Mouse (Mus musculus) heart, postnatal 10 days (tissue): Measurements from ENCODE around the gene Ruvbl2. TPM values are rescaled to one million over a fixed set of nuclear protein-coding genes. Genes with fewer than 3 reads are reported as not detected.
"Not testable (repeated sequence)": the region's sequence is repeated elsewhere in the genome, so short reads cannot be mapped to it uniquely, and the experiment has no call there.

ENCODE experiments used
- DNase-seq, 2 experiments: peaks; one replicate each; pipeline ENCODE4 v3.0.0; 2021
- intact Hi-C: fragments of 180-260 bp; cut with DNase I; formaldehyde crosslinking; loops from one replicate; pipeline ENCODE4 v1.15.1; 2025
- microRNA-seq, 2 experiments: library from miRNA; unstranded; fragments of <30 nt; microRNA quantifications; one replicate each; pipeline ENCODE4 v1.2.0; 2022
- total RNA-seq, 2 experiments: library from RNA; stranded (reverse); gene quantifications; 2 replicates each; pipeline ENCODE4 v1.2.3; 2021

The Ruvbl2 gene
- total RNA-seq, 2 experiments from 2014 or later = 30.4 to 30.7 TPM

DNA sequence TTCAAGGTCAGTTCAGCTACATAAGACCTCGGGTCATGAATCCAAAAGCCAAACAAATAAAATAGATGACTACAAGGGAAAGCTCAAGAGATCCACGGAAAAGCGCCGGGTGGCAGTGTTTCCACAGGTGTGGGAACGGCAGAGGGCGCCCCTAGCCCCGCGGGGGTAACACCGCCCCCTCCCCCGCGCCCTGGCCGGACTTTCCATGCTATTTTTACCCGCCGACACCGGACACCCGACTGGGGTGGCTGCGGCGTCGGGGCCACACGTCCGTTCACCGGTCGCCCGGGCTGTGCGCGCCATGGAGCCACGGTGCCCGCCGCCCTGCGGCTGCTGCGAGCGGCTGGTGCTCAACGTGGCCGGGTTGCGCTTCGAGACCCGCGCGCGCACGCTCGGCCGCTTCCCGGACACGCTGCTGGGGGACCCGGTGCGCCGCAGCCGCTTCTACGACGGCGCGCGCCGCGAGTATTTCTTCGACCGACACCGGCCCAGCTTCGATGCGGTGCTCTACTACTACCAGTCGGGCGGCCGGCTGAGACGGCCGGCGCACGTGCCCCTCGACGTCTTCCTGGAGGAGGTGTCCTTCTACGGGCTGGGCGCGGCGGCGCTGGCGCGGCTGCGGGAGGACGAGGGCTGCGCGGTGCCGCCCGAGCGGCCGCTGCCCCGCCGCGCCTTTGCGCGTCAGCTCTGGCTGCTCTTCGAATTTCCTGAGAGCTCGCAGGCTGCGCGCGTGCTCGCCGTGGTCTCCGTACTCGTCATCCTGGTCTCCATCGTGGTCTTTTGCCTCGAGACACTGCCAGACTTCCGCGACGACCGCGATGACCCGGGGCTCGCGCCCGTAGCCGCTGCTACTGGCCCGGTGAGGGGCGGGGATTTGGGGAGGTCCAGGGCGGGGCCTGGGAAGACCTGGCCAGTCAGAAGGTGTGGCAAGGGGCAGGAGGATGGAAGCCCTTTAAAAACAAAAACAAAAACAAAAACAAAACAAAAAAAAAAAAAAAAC, 31.4 kb downstream of the Ruvbl2 start:
- intact Hi-C loops = loop anchor here (5.0 kb wide), 1 partner anchor 156 kb away; no protein-coding TSS in a partner anchor
- DNase-seq = peak; percentile 50 to 66

DNA sequence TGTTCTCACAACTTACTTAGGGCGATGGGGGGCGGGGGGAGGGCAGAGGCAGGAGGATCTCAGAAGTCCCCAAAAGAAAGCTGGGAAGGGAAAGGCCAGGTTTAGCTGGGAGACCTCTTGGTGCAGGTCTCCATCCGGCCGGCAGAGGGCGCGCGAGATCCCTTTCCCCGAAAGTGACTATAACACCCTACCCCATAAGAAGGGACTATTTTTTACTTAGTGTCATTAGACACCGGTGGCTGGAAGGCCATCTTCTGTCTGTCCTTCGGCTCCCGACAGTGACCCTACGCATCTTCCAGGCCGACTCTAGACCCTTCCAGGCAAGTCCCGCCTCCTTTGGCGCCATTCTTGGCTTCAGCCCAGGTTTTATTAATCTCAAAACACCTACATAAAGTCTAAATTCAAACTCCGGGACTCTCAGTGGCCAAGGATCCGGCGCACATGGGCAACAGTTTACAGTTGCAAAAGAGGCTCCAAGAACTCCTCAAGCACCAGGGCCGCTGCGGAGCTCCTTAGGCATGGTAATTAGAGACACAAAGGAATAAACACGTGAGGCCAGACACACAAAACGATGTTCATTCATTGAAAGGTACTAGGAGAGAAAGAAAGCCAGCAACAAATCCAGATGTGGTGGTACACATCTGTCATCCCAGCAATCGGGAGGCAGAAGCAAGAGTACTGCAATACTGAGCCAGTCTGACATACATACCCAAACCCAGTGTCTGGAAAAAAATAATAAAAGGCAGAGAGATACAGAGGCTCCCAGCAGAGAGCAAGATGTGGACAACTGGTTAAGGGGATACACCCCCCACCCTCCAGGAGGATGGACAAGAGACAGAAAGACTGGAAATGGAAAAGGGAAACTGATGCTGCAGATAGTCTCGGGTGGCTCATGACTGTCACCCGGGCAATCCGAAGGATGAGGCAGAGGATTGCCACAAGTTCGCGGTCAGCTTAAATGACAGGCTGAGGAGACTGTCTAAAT, 32.5 kb downstream of the Ruvbl2 start, which contains the start of gene Kcna7:
Gene Kcna7, plus strand, starts transcription at position 563 of the 985 bp plus-strand sequence.
- intact Hi-C loops = loop anchor here (2.0 to 5.0 kb wide), 2 partner anchors 29 to 157 kb away; partner anchors contain the start of gene Gys1
- peak; percentile 84 to 87 for DNase-seq

DNA sequence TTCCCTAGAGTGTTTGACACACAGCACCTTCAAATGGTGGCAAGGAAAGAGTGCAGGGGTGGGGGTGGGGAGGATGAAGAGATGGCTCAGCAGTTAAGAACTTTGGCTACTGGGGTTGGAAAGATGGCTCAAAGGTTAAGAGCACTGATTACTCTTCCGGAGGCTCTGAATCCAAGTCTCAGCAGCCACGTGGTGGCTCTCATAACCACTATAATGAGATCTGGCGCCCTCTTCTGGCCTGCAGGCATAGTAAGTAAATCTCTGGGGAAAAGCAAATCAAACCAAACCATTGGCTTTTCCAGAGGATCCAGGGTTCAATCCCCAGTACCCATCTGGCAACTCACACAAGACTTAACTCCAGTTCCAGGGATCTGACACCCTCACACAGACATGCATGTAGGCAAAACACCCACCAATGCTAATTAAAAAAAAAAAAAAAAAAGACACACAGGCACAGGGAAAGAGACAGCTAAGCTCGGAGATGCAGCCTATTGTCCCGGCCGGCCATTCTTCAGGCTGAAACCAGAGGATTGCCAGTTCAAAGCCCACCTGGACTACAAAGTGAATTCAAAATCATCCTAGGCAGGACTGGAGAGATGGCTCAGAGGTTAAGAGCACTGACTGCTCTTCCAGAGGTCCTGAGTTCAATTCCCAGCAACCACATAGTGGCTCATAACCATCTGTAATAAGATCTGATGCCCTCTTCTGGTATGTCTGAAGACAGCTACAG, 34.2 kb downstream of the Ruvbl2 start:
- intact Hi-C loops = loop anchor here (2.0 kb wide), 1 partner anchor 31 kb away; the partner anchor contains the start of gene Gys1
- DNase-seq = peak; percentile 54 to 76

DNA sequence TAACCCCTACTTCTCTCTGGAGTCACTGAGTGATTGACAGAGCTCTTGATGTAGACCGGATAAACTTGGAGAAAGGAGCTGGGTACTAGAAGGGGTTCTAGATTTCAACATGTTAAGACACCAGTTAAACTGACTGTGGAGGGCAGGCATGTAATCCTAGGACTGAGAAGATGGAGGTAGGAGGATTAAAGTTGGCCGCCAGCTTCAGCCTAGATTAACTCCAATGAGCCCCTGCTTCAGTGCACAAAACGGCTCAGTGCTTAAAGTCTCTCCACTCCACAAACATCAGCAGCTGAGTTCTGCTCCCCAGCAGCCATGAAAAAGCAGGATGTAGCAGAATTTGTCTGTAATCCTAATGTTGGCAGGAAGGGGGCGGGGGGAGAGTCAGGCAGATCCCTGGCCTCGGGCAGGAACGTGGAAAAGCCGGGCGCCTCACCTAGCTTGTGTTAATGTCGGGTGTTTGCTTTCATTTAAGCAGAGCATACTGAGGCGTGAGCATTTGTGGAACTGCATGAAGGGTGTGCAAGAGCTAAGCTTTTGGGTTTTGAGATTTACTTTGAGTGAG, 36.3 kb downstream of the Ruvbl2 start:
- intact Hi-C loops = no loop called here
- DNase-seq = no peak

GRCm38 (mm10) chr7:45396787-45397186, 41.1 kb downstream of the Ruvbl2 start:
- no peak for DNase-seq
- intact Hi-C loops = loop anchor here (2.0 kb wide), 1 partner anchor 90 kb away; no protein-coding TSS in a partner anchor

DNA sequence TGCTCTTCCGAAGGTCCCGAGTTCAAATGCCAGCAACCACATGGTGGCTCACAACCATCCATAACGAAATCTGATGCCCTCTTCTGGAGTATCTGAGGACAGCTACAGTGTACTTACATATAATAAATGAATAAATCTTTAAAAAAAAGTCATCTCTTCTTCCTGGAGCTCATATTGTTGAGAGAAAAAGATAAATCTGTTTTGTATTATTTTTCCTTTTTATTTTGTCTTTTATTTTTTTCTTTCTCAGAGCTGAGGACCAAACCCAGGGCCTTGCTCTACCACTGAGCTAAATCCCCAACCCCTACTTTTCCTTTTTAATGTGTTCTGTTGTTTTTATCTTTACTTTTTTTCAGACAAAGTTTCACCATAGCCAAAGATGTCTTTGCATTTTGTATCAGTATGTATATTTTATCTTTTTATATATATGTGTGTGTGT, 41.5 kb downstream of the Ruvbl2 start:
- intact Hi-C loops = loop anchor here (2.0 kb wide), 1 partner anchor 90 kb away; no protein-coding TSS in a partner anchor
- DNase-seq = not testable (repeated sequence)

DNA sequence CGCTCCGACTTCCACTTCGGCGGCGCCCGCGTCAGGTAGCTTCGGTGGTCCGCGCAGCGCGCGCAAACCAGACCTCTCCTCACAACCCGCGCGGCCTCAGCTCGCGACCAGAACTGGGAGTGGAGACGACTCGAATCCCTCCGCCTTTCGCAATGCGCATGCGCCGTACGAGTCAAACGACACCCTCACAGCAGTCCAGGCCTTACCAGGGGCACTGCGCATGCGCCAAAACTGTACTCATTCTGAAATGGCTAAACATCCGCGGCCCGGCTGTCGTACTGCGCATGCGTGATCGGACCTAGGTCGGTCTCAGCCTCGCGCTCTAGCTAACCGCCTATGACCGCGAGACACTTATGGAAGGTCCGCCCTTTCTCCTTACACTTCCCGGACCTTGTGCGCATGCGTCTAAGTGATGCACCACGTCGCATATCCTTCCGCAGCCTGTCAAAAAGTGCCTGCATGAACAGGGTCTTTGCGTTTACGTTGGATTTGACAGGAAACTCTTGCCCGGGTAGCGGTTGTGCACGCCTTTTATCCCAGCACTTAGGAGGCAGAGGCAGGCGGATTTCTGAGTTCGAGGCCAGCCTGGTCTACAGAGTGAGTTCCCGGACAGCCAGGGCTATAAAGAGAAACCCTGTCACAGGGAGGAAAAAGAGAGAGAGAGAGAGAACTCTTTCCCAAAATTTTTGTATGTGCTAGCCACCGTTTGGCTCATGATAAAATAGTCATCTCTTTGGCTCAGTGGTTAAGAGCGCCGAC, 42.1 kb downstream of the Ruvbl2 start, which contains the start of gene Snrnp70:
Gene Snrnp70, minus strand, starts transcription at position 165 of the 759 bp plus-strand sequence.
- intact Hi-C loops = loop anchor here (2.0 kb wide), 2 partner anchors 89 to 95 kb away; no protein-coding TSS in a partner anchor
- peak; percentile 100 for DNase-seq

- intact Hi-C loops = loop anchor here (2.0 kb wide), 1 partner anchor 94 kb away; no protein-coding TSS in a partner anchor
- no peak for DNase-seq
Measured at GRCm38 (mm10) chr7:45395129-45395541, 42.8 kb downstream of the Ruvbl2 start.

DNA sequence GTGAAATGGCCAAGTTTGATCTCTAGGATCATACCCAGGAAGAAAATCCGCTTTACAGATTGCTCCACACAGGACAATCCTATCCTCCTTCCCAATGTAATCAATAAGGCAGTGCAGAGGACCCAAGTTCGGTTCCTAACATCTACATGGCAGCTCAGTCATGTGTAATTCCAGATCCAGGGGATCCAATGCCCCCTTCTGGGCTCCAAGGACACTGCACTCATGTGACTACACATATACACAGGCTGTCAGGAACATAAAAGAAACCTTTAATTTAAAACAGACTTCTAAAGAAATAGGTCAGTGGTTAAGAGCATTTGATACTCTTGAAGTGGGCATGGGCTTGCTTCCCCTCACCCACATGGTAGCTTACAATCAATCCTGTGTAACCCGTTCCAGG, 51.8 kb downstream of the Ruvbl2 start:
- intact Hi-C loops = no loop called here
- DNase-seq = no peak

- intact Hi-C loops = no loop called here
- DNase-seq = no peak
Measured at GRCm38 (mm10) chr7:45376057-45376456, 61.8 kb downstream of the Ruvbl2 start.

DNA sequence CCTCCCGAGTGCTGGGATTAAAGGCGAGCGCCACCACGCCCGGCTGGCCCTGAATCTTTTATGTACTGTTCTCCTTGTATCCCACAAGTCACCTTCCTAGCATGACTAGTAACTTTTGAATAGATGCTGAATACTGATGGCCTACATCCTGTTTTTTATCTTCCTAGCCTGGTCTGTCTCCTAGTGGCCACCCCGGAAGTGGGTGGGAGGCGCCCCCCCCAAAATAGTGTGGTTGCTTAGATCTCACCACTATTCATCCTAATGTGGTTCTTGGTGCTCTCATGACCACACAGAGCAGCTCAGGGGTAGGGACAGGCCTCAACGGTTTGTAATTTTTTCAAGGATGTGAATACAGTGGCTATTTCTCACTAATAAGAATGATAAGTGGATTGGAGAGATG, 63.3 kb downstream of the Ruvbl2 start:
- no peak for DNase-seq
- intact Hi-C loops = no loop called here

DNA sequence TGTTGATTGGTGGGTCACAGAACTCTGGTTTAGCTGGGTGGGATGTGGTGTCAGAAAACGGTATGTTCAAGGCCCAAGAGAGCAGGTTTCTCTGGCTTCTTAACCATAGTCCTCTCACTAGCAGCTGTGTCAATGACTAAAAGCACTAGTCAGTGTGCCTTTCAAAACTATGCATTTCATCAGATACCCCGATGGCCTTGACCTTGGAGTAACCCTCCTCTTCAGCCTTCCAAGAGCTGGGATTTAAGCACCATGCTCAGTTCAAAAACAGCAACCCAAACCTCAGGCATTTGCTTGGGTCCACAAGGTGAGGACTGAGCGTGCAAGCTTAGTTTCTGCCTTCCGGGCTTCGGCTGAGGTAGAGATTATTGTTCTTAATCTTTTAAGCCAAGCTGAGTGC, 65.5 kb downstream of the Ruvbl2 start:
- DNase-seq = no peak
- intact Hi-C loops = no loop called here

Small RNAs within 50 kb of the gene (microRNA-seq; reads per million reads assigned to microRNA genes)
- gene Gm22133 = 0 reads per million in 2 experiments

Other genes with a start within 250 kb of the Ruvbl2 start
- not detected for gene Ccdc155, start 233.2 kb downstream of the Ruvbl2 start, total RNA-seq
- not detected for gene Dkkl1, start 225.9 kb downstream of the Ruvbl2 start, total RNA-seq
- gene Tead2, start 222.3 kb downstream of the Ruvbl2 start, total RNA-seq = 10 to 100 TPM; 27.5 to 32.3 TPM
- 1 to 10 TPM; 3.0 to 4.0 TPM for gene Cd37, start 199.0 kb downstream of the Ruvbl2 start, total RNA-seq
- gene Slc6a16, start 197.0 kb downstream of the Ruvbl2 start, total RNA-seq = not detected
- gene Slc6a21, start 160.6 kb downstream of the Ruvbl2 start, total RNA-seq = not detected
- gene Trpm4, start 104.3 kb downstream of the Ruvbl2 start, total RNA-seq = 10 to 100 TPM; 21.0 to 26.1 TPM
- gene Hrc, start 102.8 kb downstream of the Ruvbl2 start, total RNA-seq = 100 to 1,000 TPM; 320 to 351 TPM
- under 1 TPM; 0.22 to 0.31 TPM for gene Ppfia3, start 71.1 kb downstream of the Ruvbl2 start, total RNA-seq
- 1 to 10 TPM in 1 of 2 experiments, under 1 TPM in 1; 0.97 to 1.1 TPM for gene Lin7b, start 67.5 kb downstream of the Ruvbl2 start, total RNA-seq
- gene Snrnp70, start 42.4 kb downstream of the Ruvbl2 start, total RNA-seq = 100 to 1,000 TPM; 146 to 161 TPM
- gene Kcna7, start 32.4 kb downstream of the Ruvbl2 start, total RNA-seq = under 1 TPM; 0.41 to 0.79 TPM
- gene Ntf5, start 24.4 kb downstream of the Ruvbl2 start, total RNA-seq = under 1 TPM; 0.22 to 0.26 TPM
- not detected for gene Lhb, start 17.3 kb downstream of the Ruvbl2 start, total RNA-seq
- 10 to 100 TPM; 74.6 to 79.0 TPM for gene Gys1, start 3.3 kb downstream of the Ruvbl2 start, total RNA-seq
- gene Ftl1, start 21.8 kb upstream of the Ruvbl2 start, total RNA-seq = 100 to 1,000 TPM; 232 to 268 TPM
- gene Bax, start 28.8 kb upstream of the Ruvbl2 start, total RNA-seq = 10 to 100 TPM; 44.5 to 45.8 TPM
- not detected for gene Tulp2, start 43.8 kb upstream of the Ruvbl2 start, total RNA-seq
- gene Gm45808, start 48.7 kb upstream of the Ruvbl2 start, total RNA-seq = 1 to 10 TPM; 2.2 to 2.5 TPM
- 1 to 10 TPM; 4.7 to 6.0 TPM for gene Dhdh, start 50.7 kb upstream of the Ruvbl2 start, total RNA-seq
- gene Nucb1, start 72.3 kb upstream of the Ruvbl2 start, total RNA-seq = 100 to 1,000 TPM; 144 to 151 TPM
- 10 to 100 TPM; 24.5 to 45.4 TPM for gene Ppp1r15a, start 88.2 kb upstream of the Ruvbl2 start, total RNA-seq
- 1 to 10 TPM; 4.1 to 5.6 TPM for gene Plekha4, start 88.2 kb upstream of the Ruvbl2 start, total RNA-seq
- under 1 TPM; 0.25 to 0.34 TPM for gene Hsd17b14, start 116.8 kb upstream of the Ruvbl2 start, total RNA-seq
- gene Bcat2, start 132.1 kb upstream of the Ruvbl2 start, total RNA-seq = 10 to 100 TPM; 54.7 to 54.9 TPM
- not detected for gene Fgf21, start 177.4 kb upstream of the Ruvbl2 start, total RNA-seq
- gene Fut1, start 179.2 kb upstream of the Ruvbl2 start, total RNA-seq = not detected
- under 1 TPM; 0.22 to 0.65 TPM for gene Izumo1, start 183.7 kb upstream of the Ruvbl2 start, total RNA-seq
- gene Rasip1, start 189.4 kb upstream of the Ruvbl2 start, total RNA-seq = 10 to 100 TPM; 51.9 to 52.4 TPM
- gene Mamstr, start 201.9 kb upstream of the Ruvbl2 start, total RNA-seq = 1 to 10 TPM; 7.5 to 8.5 TPM
- under 1 TPM in 1 of 2 experiments, not detected in 1; 0.38 TPM for gene Fut2, start 228.3 kb upstream of the Ruvbl2 start, total RNA-seq
- gene Ntn5, start 245.9 kb upstream of the Ruvbl2 start, total RNA-seq = under 1 TPM in 1 of 2 experiments, not detected in 1; 0.15 TPM